Mouse (Mus musculus): ENCODE data around the gene Stam2.

DNA sequence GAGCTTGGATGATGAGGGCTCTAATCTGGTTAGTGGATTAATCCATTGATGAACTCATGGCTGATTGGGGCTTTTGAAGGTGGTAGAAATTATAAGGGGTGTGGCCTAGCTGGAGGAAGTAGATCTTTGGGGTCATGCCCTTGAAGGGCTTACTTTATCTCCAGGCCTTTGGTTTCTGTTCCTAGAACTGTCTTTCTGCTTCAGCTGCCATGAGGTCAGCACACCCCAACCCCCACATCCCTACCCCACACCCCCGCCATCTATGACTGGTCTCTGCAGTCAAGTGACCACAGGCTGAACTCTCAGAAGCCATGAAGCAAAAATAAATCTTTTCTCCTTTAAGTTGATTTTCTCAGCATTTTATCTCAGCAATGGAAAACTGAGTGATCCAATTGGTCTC is 68.9 kb downstream of the Stam2 start:
- TF ChIP-seq CTCF (IDR thresholded peaks at IDR 0.05; ENCODE audit: extremely low read depth, insufficient read depth, insufficient read length, insufficient replicate concordance) = no peak
- TF ChIP-seq POLR2A (IDR thresholded peaks at IDR 0.05; ENCODE audit: low read depth, low read length) = no peak
